Mouse (Mus musculus): ENCODE results near the gene Dop1a. TPM values are rescaled to one million over a fixed set of nuclear protein-coding genes. Genes with fewer than 3 reads are reported as not detected.

Gene Dop1a
- polyA plus RNA-seq, 1 experiment from 2014 or later: 9.6 TPM

DNA sequence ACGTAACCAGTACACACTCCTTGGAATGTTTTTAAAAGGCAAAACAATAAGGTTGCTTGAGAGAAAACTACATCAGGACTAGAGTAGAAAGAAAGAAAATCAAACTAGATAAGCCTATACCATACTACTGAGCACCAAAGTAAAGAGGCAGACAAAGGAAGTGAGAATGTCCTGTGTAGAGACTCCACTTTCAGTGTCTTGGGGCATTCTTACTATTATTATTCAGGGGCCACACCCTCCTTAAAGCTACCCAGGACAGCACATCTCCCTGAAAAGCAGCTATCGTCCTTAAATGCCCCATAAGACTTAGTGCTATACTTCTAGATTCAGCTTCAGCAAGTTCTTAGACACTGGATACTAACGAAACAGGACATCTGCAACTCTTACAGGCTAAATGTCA is 13.3 kb upstream of the Dop1a start:
- WGBS: 76% methylated on average over 3 of the region's 3 CpGs
- Histone ChIP-seq H3K27ac (no peak overlapping the region), H3K36me3 (no peaks in the 10 kb centered on the region), H3K27me3 (ENCODE audit: insufficient read depth, poor library complexity, severe bottlenecking) (no peaks in the 10 kb centered on the region), H3K9me3 (no peaks in the 10 kb centered on the region), H3K4me3 (no peak overlapping the region), H3K4me1 (no peaks in the 10 kb centered on the region)
- no peak for DNase-seq (ENCODE audit: low spot score)

DNA sequence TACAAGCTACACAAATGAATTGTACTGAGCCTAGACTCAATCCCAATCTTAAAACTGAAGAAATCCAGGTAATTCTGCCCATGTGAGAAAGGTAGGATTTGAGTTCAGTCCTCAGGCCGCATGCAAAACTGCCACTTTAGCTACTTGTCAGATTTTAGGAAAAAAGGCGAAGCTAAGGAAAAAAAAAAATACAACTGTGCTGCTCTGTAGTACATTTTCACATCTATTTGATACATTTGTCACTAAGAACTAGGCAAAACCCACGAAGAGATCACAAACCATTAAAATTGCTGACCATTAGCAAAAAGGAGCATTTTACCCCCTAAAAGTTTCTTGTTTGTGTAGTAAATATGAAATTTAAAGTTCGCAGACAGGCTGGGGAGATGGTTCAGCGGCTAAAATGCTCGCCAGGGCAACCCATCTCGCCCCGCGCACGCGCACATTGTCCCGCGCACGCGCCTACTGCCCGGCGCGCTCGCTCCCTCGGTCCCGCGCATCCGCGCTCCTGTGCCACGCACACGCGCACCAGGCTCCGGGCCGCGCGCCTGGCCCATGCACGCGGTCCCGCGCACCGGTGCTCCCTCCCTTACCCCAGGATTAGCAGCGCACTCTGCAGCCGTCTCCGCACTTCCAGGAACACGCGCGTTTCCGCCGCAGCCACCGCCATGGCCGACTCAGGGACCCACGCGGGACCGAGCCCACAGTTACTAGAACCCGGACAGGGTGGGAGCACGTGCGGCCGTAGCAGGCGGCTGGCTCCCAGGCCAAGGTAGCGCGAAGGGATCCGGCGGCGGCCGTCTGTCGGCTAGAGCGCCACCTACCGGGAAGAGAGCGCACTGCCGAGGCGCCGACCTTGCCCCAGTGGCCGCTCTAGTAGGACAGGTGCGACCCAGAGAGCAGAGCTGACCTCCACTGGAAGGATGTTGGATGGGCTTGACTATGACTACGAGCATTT is 2.5 kb upstream of the Dop1a start, which contains the start of gene Ube2cbp:
Ube2cbp (minus strand) TSS at position 800 of the 955 bp plus-strand sequence.
- DNase-seq (ENCODE audit: low spot score): peak; percentile 92
- WGBS: 2% methylated on average over 70 of the region's 70 CpGs
- Histone ChIP-seq H3K4me1 (0 out of 2 replicates have a peak, but pooled peaks cover 3% of the 10 kb centered on the region), H3K9me3 (no peaks in the 10 kb centered on the region), H3K27me3 (ENCODE audit: insufficient read depth, poor library complexity, severe bottlenecking) (peaks cover 11% of the 10 kb centered on the region), H3K27ac (peak within 1 kb of the TSS; percentile 95), H3K36me3 (no peaks in the 10 kb centered on the region), H3K4me3 (peak within 1 kb of the TSS; percentile 77)

DNA sequence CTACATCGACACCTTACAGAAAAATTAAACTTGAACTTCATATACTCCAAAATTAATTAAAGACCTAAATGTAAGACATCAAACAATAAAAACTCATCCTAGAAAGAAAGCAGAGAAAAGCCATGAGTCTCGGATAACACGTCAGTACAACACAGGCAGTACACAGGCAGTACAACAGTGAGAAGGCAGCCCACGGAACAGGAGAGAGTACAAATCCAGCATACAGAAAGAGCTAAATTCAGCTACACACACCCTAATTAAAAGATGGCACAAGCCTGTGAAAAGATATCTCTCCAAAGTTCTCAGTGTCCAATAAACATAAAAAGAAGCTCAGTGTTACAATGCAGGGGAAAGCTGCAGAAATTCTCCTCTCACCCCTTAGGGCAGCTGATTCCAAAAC is 9.0 kb downstream of the Dop1a start:
- H3K27ac ChIP-seq: no peak overlapping the region
- H3K36me3 ChIP-seq: no peaks in the 10 kb centered on the region
- DNase-seq (ENCODE audit: low spot score): no peak
- H3K9me3 ChIP-seq: no peaks in the 10 kb centered on the region
- H3K27me3 ChIP-seq (ENCODE audit: insufficient read depth, poor library complexity, severe bottlenecking): no peaks in the 10 kb centered on the region
- H3K4me1 ChIP-seq: 0 out of 2 replicates have a peak, but pooled peaks cover 3% of the 10 kb centered on the region
- H3K4me3 ChIP-seq: no peak overlapping the region
- WGBS: 90% methylated on average over 4 of the region's 4 CpGs

GRCm38 (mm10) chr9:86476763-86477162 is 9.8 kb downstream of the Dop1a start:
- no peaks in the 10 kb centered on the region for H3K36me3 ChIP-seq
- H3K9me3 ChIP-seq: no peaks in the 10 kb centered on the region
- no peak overlapping the region for H3K27ac ChIP-seq
- no peak for DNase-seq (ENCODE audit: low spot score)
- H3K4me1 ChIP-seq: 0 out of 2 replicates have a peak, but pooled peaks cover 3% of the 10 kb centered on the region
- H3K27me3 ChIP-seq (ENCODE audit: insufficient read depth, poor library complexity, severe bottlenecking): no peaks in the 10 kb centered on the region
- H3K4me3 ChIP-seq: no peak overlapping the region
- 79% methylated on average over 5 of the region's 5 CpGs for WGBS

- H3K9me3 ChIP-seq: no peaks in the 10 kb centered on the region
- DNase-seq (ENCODE audit: low spot score): no peak
- no peaks in the 10 kb centered on the region for H3K27me3 ChIP-seq (ENCODE audit: insufficient read depth, poor library complexity, severe bottlenecking)
- 79% methylated on average over 5 of the region's 5 CpGs for WGBS
- 0 out of 2 replicates have a peak, but pooled peaks cover 3% of the 10 kb centered on the region for H3K4me1 ChIP-seq
- H3K4me3 ChIP-seq: no peak overlapping the region
- no peak overlapping the region for H3K27ac ChIP-seq
- H3K36me3 ChIP-seq: no peaks in the 10 kb centered on the region
Measured at GRCm38 (mm10) chr9:86478414-86479093, 11.6 kb downstream of the Dop1a start.

GRCm38 (mm10) chr9:86482236-86482635 is 15.3 kb downstream of the Dop1a start:
- H3K27me3 ChIP-seq (ENCODE audit: insufficient read depth, poor library complexity, severe bottlenecking): no peaks in the 10 kb centered on the region
- H3K36me3 ChIP-seq: no peaks in the 10 kb centered on the region
- no peak for DNase-seq (ENCODE audit: low spot score)
- WGBS: 94% methylated on average over 1 of the region's 1 CpGs
- no peak overlapping the region for H3K4me3 ChIP-seq
- H3K4me1 ChIP-seq: 0 out of 2 replicates have a peak, but pooled peaks cover 3% of the 10 kb centered on the region
- no peak overlapping the region for H3K27ac ChIP-seq
- H3K9me3 ChIP-seq: no peaks in the 10 kb centered on the region

GRCm38 (mm10) chr9:86491740-86492139 is 24.8 kb downstream of the Dop1a start:
- H3K9me3 ChIP-seq: no peaks in the 10 kb centered on the region
- WGBS: 94% methylated on average over 2 of the region's 2 CpGs

GRCm38 (mm10) chr9:86496261-86496660 is 29.3 kb downstream of the Dop1a start:
- no peaks in the 10 kb centered on the region for H3K27me3 ChIP-seq (ENCODE audit: insufficient read depth, poor library complexity, severe bottlenecking)
- no peak overlapping the region for H3K4me3 ChIP-seq
- H3K9me3 ChIP-seq: no peaks in the 10 kb centered on the region
- 93% methylated on average over 4 of the region's 4 CpGs for WGBS
- H3K36me3 ChIP-seq: peaks cover 14% of the 10 kb centered on the region; the same call in 1 of the 2 replicates
- no peaks in the 10 kb centered on the region for H3K4me1 ChIP-seq
- DNase-seq (ENCODE audit: low spot score): no peak
- H3K27ac ChIP-seq: no peak overlapping the region

More at GRCm38 (mm10) chr9:86491740-86492139, 24.8 kb downstream of the Dop1a start:
- H3K27ac ChIP-seq: no peak overlapping the region
- no peak overlapping the region for H3K4me3 ChIP-seq
- H3K27me3 ChIP-seq (ENCODE audit: insufficient read depth, poor library complexity, severe bottlenecking): no peaks in the 10 kb centered on the region
- H3K4me1 ChIP-seq: no peaks in the 10 kb centered on the region
- no peak for DNase-seq (ENCODE audit: low spot score)
- H3K36me3 ChIP-seq: peaks cover 10% of the 10 kb centered on the region; the same call in 1 of the 2 replicates

DNA sequence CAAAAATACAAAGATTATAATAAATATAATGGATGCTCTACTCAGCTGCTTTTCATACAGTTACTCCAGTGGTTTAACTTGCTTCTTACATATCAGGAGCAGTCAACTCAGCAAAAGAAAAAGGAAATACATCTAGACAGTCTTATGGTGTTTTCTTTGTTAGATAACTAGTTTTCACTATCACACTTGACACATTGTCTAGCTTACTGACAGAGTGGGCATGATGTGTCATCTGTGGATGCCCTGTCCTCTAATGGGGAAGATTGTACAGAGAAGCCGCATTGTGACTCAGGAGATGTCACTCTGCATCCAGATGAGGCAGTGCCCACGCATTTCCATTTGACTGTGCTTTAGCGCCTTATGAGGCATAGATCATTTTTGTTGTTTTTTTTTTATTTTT is 32.1 kb downstream of the Dop1a start:
- 90% methylated on average over 3 of the region's 3 CpGs for WGBS
- H3K4me1 ChIP-seq: no peaks in the 10 kb centered on the region
- peaks cover 5% of the 10 kb centered on the region; the same call in 1 of the 2 replicates for H3K36me3 ChIP-seq
- no peaks in the 10 kb centered on the region for H3K27me3 ChIP-seq (ENCODE audit: insufficient read depth, poor library complexity, severe bottlenecking)
- no peak overlapping the region for H3K4me3 ChIP-seq
- no peak for DNase-seq (ENCODE audit: low spot score)
- no peaks in the 10 kb centered on the region for H3K9me3 ChIP-seq
- no peak overlapping the region for H3K27ac ChIP-seq

DNA sequence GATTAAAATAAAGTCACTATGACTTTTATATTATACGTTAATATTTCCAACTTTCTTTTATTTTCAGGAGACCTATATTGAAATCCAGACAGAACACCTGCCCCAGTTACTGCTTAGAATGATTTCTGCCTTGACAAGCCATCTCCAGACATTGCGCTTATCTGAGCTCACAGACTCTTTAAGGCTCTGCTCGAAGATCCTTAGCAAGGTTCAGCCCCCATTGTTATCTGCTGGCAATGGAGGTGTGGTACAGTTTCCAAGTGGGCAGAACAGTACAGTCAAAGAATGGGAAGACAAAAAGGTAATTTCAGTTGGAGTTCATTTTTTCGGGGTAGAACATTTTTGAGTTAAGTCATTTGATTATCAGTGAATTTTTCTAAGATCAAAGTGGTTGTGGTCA is 40.5 kb downstream of the Dop1a start:
- no peaks in the 10 kb centered on the region for H3K9me3 ChIP-seq
- peaks cover under 1% of the 10 kb centered on the region; the same call in 1 of the 2 replicates for H3K36me3 ChIP-seq
- H3K4me1 ChIP-seq: no peaks in the 10 kb centered on the region
- H3K27ac ChIP-seq: no peak overlapping the region
- no peaks in the 10 kb centered on the region for H3K27me3 ChIP-seq (ENCODE audit: insufficient read depth, poor library complexity, severe bottlenecking)
- no peak for DNase-seq (ENCODE audit: low spot score)
- no peak overlapping the region for H3K4me3 ChIP-seq
- 83% methylated on average over 4 of the region's 4 CpGs for WGBS

- Histone ChIP-seq H3K4me1 (no peaks in the 10 kb centered on the region), H3K27me3 (ENCODE audit: insufficient read depth, poor library complexity, severe bottlenecking) (no peaks in the 10 kb centered on the region), H3K4me3 (no peak overlapping the region), H3K9me3 (no peaks in the 10 kb centered on the region), H3K36me3 (peaks cover 20% of the 10 kb centered on the region; the same call in 1 of the 2 replicates), H3K27ac (no peak overlapping the region)
- DNase-seq (ENCODE audit: low spot score): peak; percentile 77
- WGBS: 62% methylated on average over 5 of the region's 5 CpGs
Measured at GRCm38 (mm10) chr9:86513733-86514132, 46.8 kb downstream of the Dop1a start.

- H3K27ac ChIP-seq: no peak overlapping the region
- H3K4me3 ChIP-seq: no peak overlapping the region
- H3K9me3 ChIP-seq: no peaks in the 10 kb centered on the region
- no peak for DNase-seq (ENCODE audit: low spot score)
- 68% methylated on average over 3 of the region's 3 CpGs for WGBS
- H3K27me3 ChIP-seq (ENCODE audit: insufficient read depth, poor library complexity, severe bottlenecking): no peaks in the 10 kb centered on the region
- H3K4me1 ChIP-seq: no peaks in the 10 kb centered on the region
- H3K36me3 ChIP-seq: peaks cover 20% of the 10 kb centered on the region; the same call in 1 of the 2 replicates
Measured at GRCm38 (mm10) chr9:86514390-86514789, 47.4 kb downstream of the Dop1a start.

GRCm38 (mm10) chr9:86514798-86515197 is 47.8 kb downstream of the Dop1a start:
- H3K36me3 ChIP-seq: peaks cover 20% of the 10 kb centered on the region; the same call in 1 of the 2 replicates

More at GRCm38 (mm10) chr9:86514798-86515197, 47.8 kb downstream of the Dop1a start:
- Histone ChIP-seq H3K27ac (no peak overlapping the region), H3K9me3 (no peaks in the 10 kb centered on the region), H3K4me1 (no peaks in the 10 kb centered on the region), H3K27me3 (ENCODE audit: insufficient read depth, poor library complexity, severe bottlenecking) (no peaks in the 10 kb centered on the region), H3K4me3 (no peak overlapping the region)
- WGBS: 91% methylated on average over 4 of the region's 4 CpGs
- DNase-seq (ENCODE audit: low spot score): no peak
